Mouse (Mus musculus): Measurements from ENCODE around the gene Olfr1392. TPM values are rescaled to one million over a fixed set of nuclear protein-coding genes. Genes with fewer than 3 reads are reported as not detected.
"Not testable (repeated sequence)": the region's sequence is repeated elsewhere in the genome, so short reads cannot be mapped to it uniquely, and the experiment has no call there.

The Olfr1392 gene
- polyA plus RNA-seq, 1 experiment = not detected

- TF ChIP-seq POLR2A (IDR thresholded peaks at IDR 0.05; ENCODE audit: low read depth, low read length) = no peak
- no peak for TF ChIP-seq CTCF (IDR thresholded peaks at IDR 0.05; ENCODE audit: extremely low read depth, insufficient read depth, insufficient read length, insufficient replicate concordance)
- H3K4me3 ChIP-seq (ENCODE audit: extremely low read depth, insufficient read depth, insufficient read length) = no peak overlapping the region; the same call in 1 of the 2 replicates
- no peaks in the 10 kb centered on the region for H3K4me1 ChIP-seq (ENCODE audit: control insufficient read depth, insufficient read depth, insufficient read length)
- no peak overlapping the region for H3K27ac ChIP-seq (ENCODE audit: insufficient read depth, low read length)
- no peaks in the 10 kb centered on the region for H3K36me3 ChIP-seq (ENCODE audit: control insufficient read depth, insufficient read depth, low read length)
- 89% methylated on average over 3 of the region's 3 CpGs for WGBS
- H3K27me3 ChIP-seq (ENCODE audit: control insufficient read depth, insufficient read depth, low read length) = no peaks in the 10 kb centered on the region
- DNase-seq (ENCODE audit: low read depth in 1 of 2, low spot score in 2 of 2) = no peak
Measured at GRCm38 (mm10) chr11:49292777-49293176, 7.7 kb downstream of the Olfr1392 start.

GRCm38 (mm10) chr11:49304441-49304840 is 19.4 kb downstream of the Olfr1392 start, which contains the start of gene Olfr10:
Gene Olfr10 (plus strand): TSS chr11:49304741.
- Histone ChIP-seq H3K4me3 (ENCODE audit: extremely low read depth, insufficient read depth, insufficient read length) (no peak within 1 kb of the TSS), H3K4me1 (ENCODE audit: control insufficient read depth, insufficient read depth, insufficient read length) (no peaks in the 10 kb centered on the region), H3K27me3 (ENCODE audit: control insufficient read depth, insufficient read depth, low read length) (no peaks in the 10 kb centered on the region), H3K27ac (ENCODE audit: insufficient read depth, low read length) (no peak within 1 kb of the TSS), H3K36me3 (ENCODE audit: control insufficient read depth, insufficient read depth, low read length) (no peaks in the 10 kb centered on the region)
- no peak for DNase-seq (ENCODE audit: low read depth in 1 of 2, low spot score in 2 of 2)
- TF ChIP-seq POLR2A (IDR thresholded peaks at IDR 0.05; ENCODE audit: low read depth, low read length) (no peak), CTCF (IDR thresholded peaks at IDR 0.05; ENCODE audit: extremely low read depth, insufficient read depth, insufficient read length, insufficient replicate concordance) (no peak)

GRCm38 (mm10) chr11:49308547-49308946 is 23.5 kb downstream of the Olfr1392 start:
- not testable (repeated sequence) for DNase-seq (ENCODE audit: low read depth in 1 of 2, low spot score in 2 of 2)
- WGBS = 67% methylated on average over 5 of the region's 5 CpGs

GRCm38 (mm10) chr11:49322442-49322841 is 37.4 kb downstream of the Olfr1392 start, which contains the start of gene Olfr1391:
Gene Olfr1391 (plus strand): TSS chr11:49322742.
- Histone ChIP-seq H3K27me3 (ENCODE audit: control insufficient read depth, insufficient read depth, low read length) (no peaks in the 10 kb centered on the region), H3K36me3 (ENCODE audit: control insufficient read depth, insufficient read depth, low read length) (no peaks in the 10 kb centered on the region), H3K27ac (ENCODE audit: insufficient read depth, low read length) (no peak within 1 kb of the TSS), H3K4me3 (ENCODE audit: extremely low read depth, insufficient read depth, insufficient read length) (no peak within 1 kb of the TSS), H3K4me1 (ENCODE audit: control insufficient read depth, insufficient read depth, insufficient read length) (no peaks in the 10 kb centered on the region)
- no peak for DNase-seq (ENCODE audit: low read depth in 1 of 2, low spot score in 2 of 2)
- 75% methylated on average over 2 of the region's 2 CpGs for WGBS
- TF ChIP-seq CTCF (IDR thresholded peaks at IDR 0.05; ENCODE audit: extremely low read depth, insufficient read depth, insufficient read length, insufficient replicate concordance) = no peak

More at GRCm38 (mm10) chr11:49308547-49308946, 23.5 kb downstream of the Olfr1392 start:
- not testable (repeated sequence) for H3K4me1 ChIP-seq (ENCODE audit: control insufficient read depth, insufficient read depth, insufficient read length); H3K27me3 ChIP-seq (ENCODE audit: control insufficient read depth, insufficient read depth, low read length); H3K4me3 ChIP-seq (ENCODE audit: extremely low read depth, insufficient read depth, insufficient read length); H3K27ac ChIP-seq (ENCODE audit: insufficient read depth, low read length); H3K36me3 ChIP-seq (ENCODE audit: control insufficient read depth, insufficient read depth, low read length)

GRCm38 (mm10) chr11:49326726-49327125 is 41.6 kb downstream of the Olfr1392 start:
- no peaks in the 10 kb centered on the region for H3K27me3 ChIP-seq (ENCODE audit: control insufficient read depth, insufficient read depth, low read length)
- no peak for DNase-seq (ENCODE audit: low read depth in 1 of 2, low spot score in 2 of 2)
- H3K36me3 ChIP-seq (ENCODE audit: control insufficient read depth, insufficient read depth, low read length) = no peaks in the 10 kb centered on the region
- WGBS = 83% methylated on average over 3 of the region's 3 CpGs
- no peaks in the 10 kb centered on the region for H3K4me1 ChIP-seq (ENCODE audit: control insufficient read depth, insufficient read depth, insufficient read length)
- no peak overlapping the region for H3K4me3 ChIP-seq (ENCODE audit: extremely low read depth, insufficient read depth, insufficient read length)
- TF ChIP-seq POLR2A (IDR thresholded peaks at IDR 0.05; ENCODE audit: low read depth, low read length) = no peak
- TF ChIP-seq CTCF (IDR thresholded peaks at IDR 0.05; ENCODE audit: extremely low read depth, insufficient read depth, insufficient read length, insufficient replicate concordance) = no peak
- no peak overlapping the region for H3K27ac ChIP-seq (ENCODE audit: insufficient read depth, low read length)

- WGBS = 75% methylated on average over 1 of the region's 1 CpGs
- Histone ChIP-seq H3K27me3 (ENCODE audit: control insufficient read depth, insufficient read depth, low read length) (no peaks in the 10 kb centered on the region), H3K27ac (ENCODE audit: insufficient read depth, low read length) (no peak overlapping the region), H3K4me3 (ENCODE audit: extremely low read depth, insufficient read depth, insufficient read length) (no peak overlapping the region), H3K4me1 (ENCODE audit: control insufficient read depth, insufficient read depth, insufficient read length) (no peaks in the 10 kb centered on the region), H3K36me3 (ENCODE audit: control insufficient read depth, insufficient read depth, low read length) (no peaks in the 10 kb centered on the region)
- no peak for DNase-seq (ENCODE audit: low read depth in 1 of 2, low spot score in 2 of 2)
- TF ChIP-seq POLR2A (IDR thresholded peaks at IDR 0.05; ENCODE audit: low read depth, low read length) (no peak), CTCF (IDR thresholded peaks at IDR 0.05; ENCODE audit: extremely low read depth, insufficient read depth, insufficient read length, insufficient replicate concordance) (no peak)
Measured at GRCm38 (mm10) chr11:49329686-49330085, 44.6 kb downstream of the Olfr1392 start.

- Histone ChIP-seq H3K4me1 (ENCODE audit: control insufficient read depth, insufficient read depth, insufficient read length) (no peaks in the 10 kb centered on the region), H3K27me3 (ENCODE audit: control insufficient read depth, insufficient read depth, low read length) (no peaks in the 10 kb centered on the region), H3K27ac (ENCODE audit: insufficient read depth, low read length) (no peak within 1 kb of the TSS), H3K4me3 (ENCODE audit: extremely low read depth, insufficient read depth, insufficient read length) (no peak within 1 kb of the TSS), H3K36me3 (ENCODE audit: control insufficient read depth, insufficient read depth, low read length) (no peaks in the 10 kb centered on the region)
- no peak for TF ChIP-seq CTCF (IDR thresholded peaks at IDR 0.05; ENCODE audit: extremely low read depth, insufficient read depth, insufficient read length, insufficient replicate concordance)
- TF ChIP-seq POLR2A (IDR thresholded peaks at IDR 0.05; ENCODE audit: low read depth, low read length) = no peak
- DNase-seq (ENCODE audit: low read depth in 1 of 2, low spot score in 2 of 2) = no peak
- 85% methylated on average over 1 of the region's 1 CpGs for WGBS
Measured at GRCm38 (mm10) chr11:49334888-49335287, 49.8 kb downstream of the Olfr1392 start, which contains the start of gene Olfr1390. Gene Olfr1390 (plus strand): TSS chr11:49335188.

All from spleen, adult 2 months (tissue).